8 mouse cellular contexts compared by ENCODE assay signal in genomic region chr14:25842688-25843003, GRCm38 (mm10). TPM values are rescaled to one million over a fixed set of nuclear protein-coding genes. Genes with fewer than 3 reads are reported as not detected.
DNase-seq lines count a peak whose midpoint lies in the region; ATAC-seq lines count a peak whose summit lies in the region.

No protein-coding gene starts in this region.

- WGBS in kidney, embryonic 15.5 days: 2% methylated on average over 12 of the region's 12 CpGs
- under 1% methylated on average over 12 of the region's 12 CpGs for WGBS in embryonic facial prominence, embryonic 10.5 days
- WGBS in intestine, embryonic 15.5 days: 1% methylated on average over 12 of the region's 12 CpGs

- no peaks in the 10 kb centered on the region for H3K9me3 ChIP-seq in kidney, embryonic 15.5 days (replicated peaks)
- H3K9me3 ChIP-seq in embryonic facial prominence, embryonic 10.5 days: no peaks in the 10 kb centered on the region
- H3K9me3 ChIP-seq in intestine, embryonic 15.5 days: no peaks in the 10 kb centered on the region

- peak overlapping the region; percentile 98 for H3K4me2 ChIP-seq in kidney, embryonic 15.5 days
- peak overlapping the region; percentile 90 for H3K4me2 ChIP-seq in intestine, embryonic 15.5 days (replicated peaks)

- H3K4me1 ChIP-seq in kidney, embryonic 15.5 days: peaks cover 35% of the 10 kb centered on the region
- H3K4me1 ChIP-seq in embryonic facial prominence, embryonic 10.5 days: peaks cover 28% of the 10 kb centered on the region
- H3K4me1 ChIP-seq in intestine, embryonic 15.5 days (replicated peaks): peaks cover 16% of the 10 kb centered on the region

- DNase-seq in kidney, adult 9 months: no peak
- peak; percentile 30 for DNase-seq in embryonic facial prominence, embryonic 10.5 days (ENCODE audit: low spot score)
- peak; percentile 52 for DNase-seq in neural tube, embryonic 10.5 days (ENCODE audit: extremely low spot score, low spot score)
- no peak for DNase-seq in retina, embryonic 14.5 days (ENCODE audit: low spot score)
- no peak for DNase-seq in gastrocnemius, postnatal 25 days
- DNase-seq in layer of hippocampus, adult 9-11 months: no peak

- H3K36me3 ChIP-seq in kidney, embryonic 15.5 days: no peaks in the 10 kb centered on the region
- no peaks in the 10 kb centered on the region for H3K36me3 ChIP-seq in embryonic facial prominence, embryonic 10.5 days (replicated peaks)
- no peaks in the 10 kb centered on the region for H3K36me3 ChIP-seq in intestine, embryonic 15.5 days

- peak overlapping the region; percentile 76; the same call in 1 of the 2 replicates for H3K27ac ChIP-seq in kidney, embryonic 15.5 days
- no peak overlapping the region for H3K27ac ChIP-seq in embryonic facial prominence, embryonic 10.5 days (replicated peaks)
- H3K27ac ChIP-seq in intestine, embryonic 15.5 days: peak overlapping the region; percentile 95

- H3K27me3 ChIP-seq in kidney, embryonic 15.5 days: no peaks in the 10 kb centered on the region
- peaks cover 72% of the 10 kb centered on the region for H3K27me3 ChIP-seq in embryonic facial prominence, embryonic 10.5 days (replicated peaks; ENCODE audit: low read depth, poor library complexity, severe bottlenecking)
- H3K27me3 ChIP-seq in intestine, embryonic 15.5 days (replicated peaks): no peaks in the 10 kb centered on the region

- H3K4me3 ChIP-seq in kidney, embryonic 15.5 days (replicated peaks): peak overlapping the region; percentile 87
- H3K4me3 ChIP-seq in embryonic facial prominence, embryonic 10.5 days: peak overlapping the region; percentile 75
- peak overlapping the region; percentile 75 for H3K4me3 ChIP-seq in intestine, embryonic 15.5 days (replicated peaks)

- ATAC-seq in kidney, embryonic 15.5 days (replicated peaks; ENCODE audit: low FRiP score): no peak
- ATAC-seq in intestine, embryonic 15.5 days: no peak

- peak overlapping the region; percentile 75 for H3K9ac ChIP-seq in kidney, embryonic 15.5 days
- peak overlapping the region; percentile 76 for H3K9ac ChIP-seq in intestine, embryonic 15.5 days

RNA-seq across cellular contexts. Expression of gene Anxa11, which starts 0.7 kb away (rescaled TPM):
- polyA plus RNA-seq in kidney, embryonic 15.5 days (2015; fragmentation: Nextera tagmentation; extraction: Ambion mirVana): 46.1 and 46.6 TPM in 2 replicates
- 5.3 and 6.1 TPM in 2 replicates for polyA plus RNA-seq in embryonic facial prominence, embryonic 10.5 days (2016; fragmentation: Nextera tagmentation; extraction: Ambion mirVana)
- polyA plus RNA-seq in intestine, embryonic 15.5 days (2015; fragmentation: Nextera tagmentation; extraction: Ambion mirVana): 71.5 and 72.2 TPM in 2 replicates
- 10 to 100 TPM; 79.2 to 96.7 TPM for total RNA-seq in gastrocnemius, postnatal 25 days (2021)

Comparison
In these comparisons a context has a peak if more than half of its experiments do, and no peak if none do; other contexts are left out.
1. DNase-seq: peak in embryonic facial prominence, embryonic 10.5 days (single experiment) and neural tube, embryonic 10.5 days (single experiment); none in kidney, adult 9 months (single experiment), retina, embryonic 14.5 days (single experiment), gastrocnemius, postnatal 25 days (single experiment) and layer of hippocampus, adult 9-11 months (single experiment).
2. Peak in every context shown above with its lines, with median percentiles within 50 percentile points of each other: H3K4me3 ChIP-seq.